Mouse (Mus musculus) forebrain, embryonic 14.5 days (tissue): ENCODE measurements at regions not wholly inside any gene's neighbourhood (a gene's known extent, or its start where the extent isn't known, plus 50 kb on each side); places are given as distances from the start of the nearest gene placed in this dataset.

ENCODE experiments used
- ATAC-seq: fragments of 200-750 bp; cut with Nextera tagmentation; 2 replicates; pipeline ENCODE4 v1.8.0; 2017; ENCODE audit warnings: mild to moderate bottlenecking, moderate library complexity
- DNase-seq: peaks from one replicate; pipeline ENCODE4 v3.0.0-alpha.2; 2015; ENCODE audit warnings: low spot score
- H3K27ac ChIP-seq: fragments of 300-500 bp; sonication (generic); 2 replicates; pipeline ENCODE4 v1.5.1; 2014; ENCODE audit warnings: low read depth, mild to moderate bottlenecking, control low read depth, low read length, moderate library complexity
- H3K27me3 ChIP-seq: fragments of 300-500 bp; sonication (generic); replicated peaks from 2 replicates; pipeline ENCODE4 v1.6.1; 2014; ENCODE audit warnings: low read length, control low read depth, mixed read lengths; ENCODE audit not compliant: control insufficient read depth, insufficient read depth
- H3K36me3 ChIP-seq: fragments of 300-500 bp; sonication (generic); 2 replicates; pipeline ENCODE4 v1.6.1; 2014; ENCODE audit warnings: low read length, control low read depth; ENCODE audit not compliant: control insufficient read depth, insufficient read depth
- H3K4me1 ChIP-seq: fragments of 300-500 bp; sonication (generic); 2 replicates; pipeline ENCODE4 v1.6.1; 2014; ENCODE audit warnings: antibody characterized with exemption, low read length, control low read depth; ENCODE audit not compliant: control insufficient read depth, insufficient read depth
- H3K4me2 ChIP-seq: fragments of 300-500 bp; sonication (generic); 2 replicates; pipeline ENCODE4 v1.6.1; 2014; ENCODE audit warnings: mild to moderate bottlenecking, control low read depth, low read length
- H3K4me3 ChIP-seq: fragments of 300-500 bp; sonication (generic); 2 replicates; pipeline ENCODE4 v1.5.1; 2014; ENCODE audit warnings: low read depth, low read length, control low read depth
- H3K9ac ChIP-seq: fragments of 300-500 bp; sonication (generic); 2 replicates; pipeline ENCODE4 v1.6.1; 2014; ENCODE audit warnings: mild to moderate bottlenecking, low read length, control low read depth, moderate library complexity
- H3K9me3 ChIP-seq: fragments of 300-500 bp; sonication (generic); replicated peaks from 2 replicates; pipeline ENCODE4 v1.6.1; 2016; ENCODE audit warnings: low read length, control low read depth, mixed read lengths; ENCODE audit not compliant: control insufficient read depth
- WGBS: fragments of 180-500 bp; shearing (Covaris S2); extraction: QIAGEN DNeasy Blood & Tissue Kit; methylation state at CpG from one replicate; pipeline ENCODE4 v1.1.7; 2014; 5-methylcytosine and 5-hydroxymethylcytosine counted together

GRCm38 (mm10) chr3:128886678-128887077, 313.0 kb upstream of the Pitx2 start:
- H3K4me1 ChIP-seq = no peaks in the 10 kb centered on the region
- 31% methylated on average over 9 of the region's 9 CpGs for WGBS
- no peak overlapping the region for H3K27ac ChIP-seq
- H3K27me3 ChIP-seq = no peaks in the 10 kb centered on the region
- no peaks in the 10 kb centered on the region for H3K36me3 ChIP-seq
- no peak for DNase-seq
- no peak overlapping the region for H3K9ac ChIP-seq
- no peak overlapping the region for H3K4me3 ChIP-seq
- no peaks in the 10 kb centered on the region for H3K9me3 ChIP-seq
- H3K4me2 ChIP-seq = no peak overlapping the region
- ATAC-seq = no peak

GRCm38 (mm10) chr3:128891078-128891477, 308.6 kb upstream of the Pitx2 start:
- no peak overlapping the region for H3K4me2 ChIP-seq
- WGBS = 89% methylated on average over 5 of the region's 5 CpGs
- no peaks in the 10 kb centered on the region for H3K27me3 ChIP-seq
- no peaks in the 10 kb centered on the region for H3K9me3 ChIP-seq
- no peak for DNase-seq
- no peak overlapping the region for H3K27ac ChIP-seq
- ATAC-seq = no peak
- no peak overlapping the region for H3K9ac ChIP-seq
- H3K36me3 ChIP-seq = no peaks in the 10 kb centered on the region
- no peaks in the 10 kb centered on the region for H3K4me1 ChIP-seq
- H3K4me3 ChIP-seq = no peak overlapping the region

- Histone ChIP-seq H3K4me1 (no peaks in the 10 kb centered on the region), H3K4me2 (no peak overlapping the region), H3K36me3 (no peaks in the 10 kb centered on the region), H3K9ac (no peak overlapping the region), H3K9me3 (no peaks in the 10 kb centered on the region), H3K27ac (no peak overlapping the region), H3K27me3 (no peaks in the 10 kb centered on the region), H3K4me3 (no peak overlapping the region)
- ATAC-seq = no peak
- DNase-seq = no peak
- WGBS = 88% methylated on average over 3 of the region's 3 CpGs
Measured at GRCm38 (mm10) chr3:128896628-128897027, 303.1 kb upstream of the Pitx2 start.

GRCm38 (mm10) chr3:128911122-128911521, 288.6 kb upstream of the Pitx2 start:
- Histone ChIP-seq H3K27me3 (no peaks in the 10 kb centered on the region), H3K4me2 (no peak overlapping the region), H3K36me3 (no peaks in the 10 kb centered on the region), H3K9me3 (no peaks in the 10 kb centered on the region), H3K4me1 (no peaks in the 10 kb centered on the region), H3K27ac (no peak overlapping the region), H3K9ac (no peak overlapping the region), H3K4me3 (no peak overlapping the region)
- WGBS = 80% methylated on average over 4 of the region's 4 CpGs
- ATAC-seq = no peak
- DNase-seq = no peak

- ATAC-seq (no peak), DNase-seq (no peak)
- no peaks in the 10 kb centered on the region for H3K27me3 ChIP-seq
- no peak overlapping the region for H3K4me2 ChIP-seq
- H3K4me1 ChIP-seq = no peaks in the 10 kb centered on the region
- no peak overlapping the region for H3K27ac ChIP-seq
- no peak overlapping the region for H3K9ac ChIP-seq
- H3K36me3 ChIP-seq = no peaks in the 10 kb centered on the region
- H3K9me3 ChIP-seq = no peaks in the 10 kb centered on the region
- no peak overlapping the region for H3K4me3 ChIP-seq
Measured at GRCm38 (mm10) chr3:128921428-128921827, 278.2 kb upstream of the Pitx2 start.

- no peak overlapping the region for H3K27ac ChIP-seq
- H3K27me3 ChIP-seq = no peaks in the 10 kb centered on the region
- no peaks in the 10 kb centered on the region for H3K36me3 ChIP-seq
- DNase-seq (no peak), ATAC-seq (no peak)
- no peak overlapping the region for H3K9ac ChIP-seq
- WGBS = 87% methylated on average over 4 of the region's 4 CpGs
- no peaks in the 10 kb centered on the region for H3K9me3 ChIP-seq
- no peak overlapping the region for H3K4me3 ChIP-seq
- H3K4me2 ChIP-seq = no peak overlapping the region
- H3K4me1 ChIP-seq = no peaks in the 10 kb centered on the region
Measured at GRCm38 (mm10) chr3:128922150-128922549, 277.5 kb upstream of the Pitx2 start.

- 86% methylated on average over 5 of the region's 5 CpGs for WGBS
- H3K27me3 ChIP-seq = no peaks in the 10 kb centered on the region
- no peaks in the 10 kb centered on the region for H3K36me3 ChIP-seq
- no peaks in the 10 kb centered on the region for H3K4me1 ChIP-seq
- ATAC-seq (no peak), DNase-seq (no peak)
- H3K4me3 ChIP-seq = no peak overlapping the region
- H3K9ac ChIP-seq = no peak overlapping the region
- no peak overlapping the region for H3K4me2 ChIP-seq
- H3K9me3 ChIP-seq = no peaks in the 10 kb centered on the region
- H3K27ac ChIP-seq = no peak overlapping the region
Measured at GRCm38 (mm10) chr3:128938536-128938935, 261.1 kb upstream of the Pitx2 start.

- Histone ChIP-seq H3K27me3 (no peaks in the 10 kb centered on the region), H3K4me1 (no peaks in the 10 kb centered on the region), H3K4me2 (no peak overlapping the region), H3K9me3 (no peaks in the 10 kb centered on the region), H3K9ac (no peak overlapping the region), H3K27ac (no peak overlapping the region), H3K4me3 (no peak overlapping the region), H3K36me3 (no peaks in the 10 kb centered on the region)
- WGBS = 72% methylated on average over 2 of the region's 2 CpGs
- no peak for DNase-seq
- ATAC-seq = no peak
Measured at GRCm38 (mm10) chr3:128941156-128941555, 258.5 kb upstream of the Pitx2 start.

GRCm38 (mm10) chr3:128944631-128945030, 255.0 kb upstream of the Pitx2 start:
- Histone ChIP-seq H3K27me3 (no peaks in the 10 kb centered on the region), H3K9ac (no peak overlapping the region), H3K4me3 (no peak overlapping the region), H3K36me3 (no peaks in the 10 kb centered on the region), H3K27ac (no peak overlapping the region), H3K9me3 (no peaks in the 10 kb centered on the region), H3K4me2 (no peak overlapping the region), H3K4me1 (no peaks in the 10 kb centered on the region)
- WGBS = 83% methylated on average over 6 of the region's 6 CpGs
- DNase-seq (no peak), ATAC-seq (no peak)

- WGBS = 96% methylated on average over 8 of the region's 8 CpGs
Measured at GRCm38 (mm10) chr3:128954886-128955285, 244.8 kb upstream of the Pitx2 start.

More at GRCm38 (mm10) chr3:128954886-128955285, 244.8 kb upstream of the Pitx2 start:
- Histone ChIP-seq H3K27ac (no peak overlapping the region), H3K9ac (no peak overlapping the region), H3K36me3 (no peaks in the 10 kb centered on the region), H3K4me3 (no peak overlapping the region), H3K27me3 (no peaks in the 10 kb centered on the region), H3K9me3 (no peaks in the 10 kb centered on the region), H3K4me2 (no peak overlapping the region), H3K4me1 (no peaks in the 10 kb centered on the region)
- ATAC-seq (no peak), DNase-seq (no peak)
